Mouse (Mus musculus) heart, postnatal 0 days (tissue): Measurements from ENCODE around the gene Epm2aip1.

ENCODE experiments used
- CTCF ChIP-seq: IDR thresholded peaks from 2 replicates; pipeline ENCODE4 v1.5.1; 2016; ENCODE audit warnings: antibody characterized with exemption, control low read depth, low read depth
- EP300 ChIP-seq: IDR thresholded peaks from 2 replicates; pipeline ENCODE4 v1.6.1; 2016; ENCODE audit warnings: antibody characterized with exemption, low read depth

DNA sequence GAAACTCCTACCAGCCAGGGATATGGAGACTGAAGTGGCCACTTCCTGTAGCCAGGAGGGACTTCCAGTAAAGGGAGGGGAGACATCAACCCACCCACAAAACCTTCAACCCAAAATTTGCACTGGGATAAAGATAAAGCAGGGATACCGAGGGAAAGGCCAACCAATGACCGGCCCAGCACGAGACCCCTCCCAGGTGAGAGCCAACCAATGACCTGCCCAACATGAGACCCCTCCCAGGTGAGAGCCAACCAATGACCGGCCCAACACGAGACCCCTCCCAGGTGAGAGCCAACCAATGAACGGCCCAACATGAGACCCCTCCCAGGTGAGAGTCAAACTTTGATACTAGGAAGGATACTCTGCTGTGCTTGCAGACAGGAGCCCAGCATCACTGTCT is 23.2 kb downstream of the Epm2aip1 start:
- TF ChIP-seq CTCF (no peak), EP300 (no peak)
